Mouse (Mus musculus) layer of hippocampus, adult 18-20 months (tissue): ENCODE measurements around the gene Csnk1g2. TPM values are rescaled to one million over a fixed set of nuclear protein-coding genes. Genes with fewer than 3 reads are reported as not detected.
A peak's percentile ranks its signal among the peaks of the same experiment; 100 is the strongest.

Experiments
- DNase-seq, 2 experiments: peaks; one replicate each; pipeline ENCODE4 v3.0.0; 2022; ENCODE audit warnings: low spot score in 2 of 2
- total RNA-seq, 2 experiments: library from RNA; stranded (reverse); gene quantifications; 2 replicates each; pipeline ENCODE4 v1.2.3; 2021

Gene Csnk1g2
- total RNA-seq, 2 experiments from 2014 or later, result 230 to 247 TPM

DNA sequence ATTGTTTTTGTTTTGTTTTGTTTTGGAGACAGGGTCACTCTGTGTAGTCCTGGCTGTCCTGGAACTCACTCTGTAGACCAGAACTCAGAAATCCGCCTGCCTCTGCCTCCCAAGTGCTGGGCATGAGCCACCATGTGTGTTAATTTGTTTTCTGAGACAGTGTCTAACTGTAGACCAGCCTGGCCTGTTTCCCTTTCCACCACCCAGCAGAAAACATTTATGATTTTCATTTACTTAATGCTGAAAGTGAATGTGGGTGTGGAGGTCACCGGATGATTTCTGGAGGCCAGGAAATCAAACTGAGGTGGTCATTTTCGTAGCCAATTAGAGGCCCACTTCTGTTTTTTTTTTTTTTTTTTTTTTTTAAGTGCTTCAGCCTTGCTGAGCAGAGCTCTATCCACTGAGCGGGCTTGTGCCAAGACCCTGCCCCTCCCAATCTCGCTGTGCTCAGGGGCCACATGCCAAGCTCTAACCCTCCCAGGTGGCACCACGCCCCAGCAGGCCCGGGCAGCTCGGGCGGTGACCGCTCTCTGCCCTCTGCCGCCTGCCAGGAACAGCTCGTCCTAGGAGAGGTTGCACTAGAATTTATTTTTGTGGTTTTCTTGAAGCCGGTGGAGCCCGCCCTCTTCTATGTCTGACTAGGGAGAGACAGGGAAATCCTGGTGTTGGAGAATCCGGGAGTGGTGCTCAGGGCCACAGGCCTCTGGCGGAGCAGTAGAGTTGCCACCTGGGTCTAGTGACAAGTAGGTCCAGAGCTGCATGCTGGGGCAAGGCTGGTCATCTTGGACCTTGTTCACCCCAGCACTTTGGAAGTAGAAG lies 41.8 kb downstream of the Csnk1g2 start:
- DNase-seq, result peak in 1 of 2 experiments; percentile 44

DNA sequence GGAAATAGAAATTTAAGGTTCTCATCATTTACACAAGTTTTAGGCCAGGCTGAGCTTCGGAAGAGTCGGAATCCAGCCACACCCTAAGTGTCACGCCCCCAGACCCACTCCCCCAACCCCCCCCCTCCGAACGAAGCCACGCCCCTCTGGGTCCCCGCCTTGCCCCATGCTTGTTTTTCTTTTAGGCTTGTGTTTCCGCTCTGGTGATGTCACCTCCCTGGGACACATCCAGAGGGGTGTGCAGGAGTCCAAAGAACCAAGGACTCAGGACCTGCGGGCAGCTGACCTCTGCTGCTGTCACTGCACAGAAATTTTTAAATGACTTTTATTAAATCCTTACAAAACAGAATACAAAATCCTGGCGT lies 42.4 kb downstream of the Csnk1g2 start:
- no peak for DNase-seq

DNA sequence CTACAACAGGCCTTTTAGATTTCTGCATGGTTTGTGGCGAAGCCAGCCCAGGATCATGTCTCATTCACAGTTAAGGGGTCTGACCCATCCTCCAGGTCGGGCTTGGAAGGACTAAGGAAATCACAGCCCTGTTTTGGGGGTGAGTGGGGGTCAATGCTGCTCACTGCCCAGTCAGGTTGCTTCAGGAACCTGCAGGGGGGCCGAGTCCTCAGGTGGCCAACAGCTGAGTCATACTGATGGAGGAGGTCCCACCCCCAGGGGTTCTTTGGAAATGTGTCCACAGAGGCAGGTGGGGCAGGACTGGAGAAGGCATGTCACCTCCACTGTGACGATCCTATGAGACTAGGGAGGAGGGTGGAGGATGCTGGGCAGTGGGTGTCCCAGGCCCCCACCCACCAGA lies 42.8 kb downstream of the Csnk1g2 start:
- no peak for DNase-seq

DNA sequence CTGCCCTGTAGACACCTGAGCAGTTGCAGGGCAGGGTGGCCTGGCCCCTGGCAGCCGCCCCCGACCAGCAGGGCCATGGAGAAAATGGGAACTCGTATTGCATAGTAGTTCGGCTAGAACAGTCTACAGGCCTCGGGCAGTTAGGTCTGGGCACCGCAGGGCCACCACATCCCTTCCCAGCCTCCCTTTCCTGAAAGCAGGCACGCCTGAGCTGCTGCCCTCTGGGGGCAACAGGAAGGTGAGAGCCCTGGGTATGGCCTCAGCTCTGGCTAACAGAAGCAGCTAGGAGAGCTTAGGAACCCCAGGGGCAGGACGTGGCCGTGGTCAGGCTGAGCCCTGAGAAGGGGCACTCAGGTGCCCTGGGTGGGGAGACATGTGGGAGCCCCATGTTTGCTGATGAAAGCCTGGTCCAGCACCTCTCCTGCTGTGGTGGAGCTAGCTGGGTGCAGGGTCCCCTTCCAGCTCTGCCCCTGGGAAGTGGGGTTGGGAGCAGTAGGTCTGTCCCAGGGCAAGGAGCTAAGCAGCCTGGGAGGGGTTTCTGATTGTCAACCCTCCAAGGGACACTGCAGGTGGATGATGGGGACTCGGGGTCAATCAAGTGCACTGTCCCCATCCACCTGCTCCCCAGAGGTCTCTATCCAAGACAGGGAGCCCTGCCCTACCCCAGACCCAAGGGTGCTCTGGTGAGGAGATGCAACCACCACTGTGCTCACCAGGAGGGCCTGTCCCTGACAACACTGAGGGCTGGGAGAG lies 43.5 kb downstream of the Csnk1g2 start:
- no peak for DNase-seq

DNA sequence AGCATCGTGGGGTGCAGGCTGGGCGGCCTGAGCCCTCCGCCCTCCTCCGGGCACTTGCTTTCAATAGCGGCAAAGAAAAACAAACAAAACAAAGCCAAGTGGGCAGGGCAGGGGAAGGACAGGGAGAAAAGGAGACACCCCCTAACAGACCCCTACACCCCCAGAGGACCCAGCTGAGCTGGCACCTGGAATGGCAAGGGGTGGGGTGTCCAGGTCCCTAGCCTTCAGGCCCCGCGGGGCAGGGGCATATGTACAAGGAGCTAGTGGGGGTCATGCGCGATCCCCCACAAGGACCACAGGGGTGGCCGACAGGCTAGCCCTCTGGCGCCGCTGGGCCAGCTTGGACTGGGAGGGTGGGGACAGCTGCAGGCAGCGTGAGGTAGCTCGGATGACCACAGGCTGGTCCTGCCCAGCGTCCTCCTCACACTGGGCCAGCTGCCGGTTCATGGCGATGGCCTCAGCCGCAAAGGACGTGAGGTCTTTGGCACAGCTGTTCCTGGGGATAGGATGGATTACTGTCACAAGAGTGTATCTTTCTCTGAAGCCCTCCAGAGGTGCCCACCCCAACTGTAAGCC lies 44.3 kb downstream of the Csnk1g2 start:
- DNase-seq, result no peak

DNA sequence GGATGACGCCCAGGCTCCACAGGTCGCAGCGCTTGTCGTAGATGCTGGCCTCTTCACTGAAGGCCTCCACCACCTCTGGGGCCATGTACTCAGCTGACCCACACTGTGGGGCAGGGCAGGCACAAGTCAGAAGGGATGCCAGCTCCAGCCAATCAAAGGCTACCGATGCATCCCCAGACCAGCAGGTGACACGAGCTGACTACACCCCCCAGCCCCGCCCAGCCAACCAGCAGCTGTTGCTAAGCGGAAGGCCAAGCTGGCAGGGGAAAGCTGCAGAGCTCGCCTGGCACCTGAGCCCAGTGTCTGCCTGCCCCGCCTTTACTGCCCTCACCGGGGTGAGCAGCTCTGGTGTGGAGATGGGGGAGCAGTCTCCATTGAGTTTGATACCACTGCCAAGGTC lies 46.0 kb downstream of the Csnk1g2 start:
- DNase-seq, result no peak

DNA sequence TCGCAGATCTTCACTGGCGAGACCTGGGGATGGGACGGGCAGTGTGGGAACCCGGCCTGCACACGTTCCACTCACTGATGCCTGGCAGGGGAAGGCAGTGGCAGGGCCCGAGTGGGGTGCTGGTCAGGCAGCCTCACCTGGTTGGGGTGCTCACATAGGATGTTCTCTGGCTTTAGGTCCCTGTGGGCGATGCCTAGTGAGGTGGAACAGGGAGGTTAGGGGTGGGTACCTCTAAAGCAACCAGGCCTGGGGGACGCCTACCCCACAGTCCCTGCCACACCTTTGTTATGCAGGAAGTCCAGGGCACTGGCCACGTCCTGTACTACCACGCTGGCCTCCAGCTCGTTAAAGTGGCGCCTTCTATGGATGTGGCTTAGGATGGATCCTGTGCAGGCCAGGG lies 46.4 kb downstream of the Csnk1g2 start:
- DNase-seq, result no peak

DNA sequence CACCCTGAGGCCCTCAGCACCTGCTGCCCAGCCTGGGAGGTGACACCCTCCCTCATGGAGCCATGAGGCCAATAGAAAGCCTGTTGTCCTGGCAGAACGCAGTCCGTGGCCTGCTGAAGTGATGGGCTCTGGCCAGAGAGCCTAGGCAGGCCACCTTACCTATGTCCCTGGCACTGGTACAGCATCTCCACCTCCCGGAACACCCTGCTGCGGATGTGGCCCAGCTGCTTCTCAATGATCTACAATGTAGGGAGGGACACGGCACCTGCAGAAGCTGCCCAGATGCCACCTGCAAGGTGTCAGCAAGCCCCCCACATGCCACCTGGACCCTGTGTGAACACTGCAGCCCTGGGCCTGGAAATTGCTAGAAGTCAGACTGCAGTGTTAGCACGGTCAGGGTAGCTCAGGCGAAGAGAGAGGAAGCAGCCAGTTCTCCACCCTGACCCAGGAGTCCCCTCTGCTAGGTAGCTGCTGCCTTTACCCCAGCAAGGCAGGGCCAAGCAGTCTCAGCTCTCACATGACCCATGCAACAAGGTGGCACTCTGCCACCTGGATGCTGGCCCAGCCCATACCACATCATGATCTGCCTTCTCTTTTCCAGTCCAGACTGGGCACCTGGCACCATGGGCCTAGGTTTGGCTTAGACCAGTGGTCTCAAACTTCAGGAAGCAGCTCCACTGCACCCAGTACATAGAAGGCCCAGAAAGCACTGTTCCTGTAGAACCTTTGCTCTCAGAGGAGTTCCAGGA lies 47.3 kb downstream of the Csnk1g2 start:
- DNase-seq, result no peak

DNA sequence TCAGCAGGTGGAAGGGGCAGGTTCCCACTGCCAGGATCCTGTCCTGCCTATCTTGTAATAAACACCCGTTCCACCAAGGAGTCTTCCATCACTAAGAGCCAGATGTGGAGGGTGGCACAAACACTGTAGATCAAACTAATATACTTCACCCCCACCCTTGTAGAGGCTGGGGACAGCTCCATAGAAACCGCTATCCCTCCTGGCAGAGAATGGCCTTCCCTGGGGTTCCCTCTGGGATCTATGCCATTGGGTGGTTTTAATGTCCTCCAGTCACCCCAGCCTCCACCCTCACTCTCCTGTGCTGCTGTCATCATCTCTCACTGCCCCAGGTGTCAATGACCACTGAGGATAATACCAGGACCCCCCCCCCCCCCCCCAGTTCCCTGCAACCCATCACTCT lies 47.9 kb downstream of the Csnk1g2 start:
- DNase-seq, result no peak

DNA sequence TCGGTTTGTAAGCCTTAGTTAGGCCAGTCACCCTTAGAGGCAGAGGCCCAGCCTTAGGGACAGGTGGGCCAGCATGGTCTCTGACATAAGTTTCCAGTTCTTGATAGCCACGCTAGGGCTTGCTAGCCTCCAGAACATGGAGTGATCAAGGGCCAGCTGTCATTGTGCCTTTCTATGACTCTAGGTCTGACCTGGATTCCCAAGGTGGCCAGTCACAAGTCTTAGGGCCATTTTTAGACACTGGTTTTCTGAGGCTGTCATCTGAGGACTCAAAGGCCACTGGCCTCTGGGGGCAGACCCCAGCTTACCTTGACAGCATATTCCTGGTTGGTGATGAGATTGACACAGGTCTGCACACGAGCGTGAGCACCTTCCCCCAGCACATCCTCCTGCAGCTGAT lies 48.6 kb downstream of the Csnk1g2 start:
- DNase-seq, result no peak

DNA sequence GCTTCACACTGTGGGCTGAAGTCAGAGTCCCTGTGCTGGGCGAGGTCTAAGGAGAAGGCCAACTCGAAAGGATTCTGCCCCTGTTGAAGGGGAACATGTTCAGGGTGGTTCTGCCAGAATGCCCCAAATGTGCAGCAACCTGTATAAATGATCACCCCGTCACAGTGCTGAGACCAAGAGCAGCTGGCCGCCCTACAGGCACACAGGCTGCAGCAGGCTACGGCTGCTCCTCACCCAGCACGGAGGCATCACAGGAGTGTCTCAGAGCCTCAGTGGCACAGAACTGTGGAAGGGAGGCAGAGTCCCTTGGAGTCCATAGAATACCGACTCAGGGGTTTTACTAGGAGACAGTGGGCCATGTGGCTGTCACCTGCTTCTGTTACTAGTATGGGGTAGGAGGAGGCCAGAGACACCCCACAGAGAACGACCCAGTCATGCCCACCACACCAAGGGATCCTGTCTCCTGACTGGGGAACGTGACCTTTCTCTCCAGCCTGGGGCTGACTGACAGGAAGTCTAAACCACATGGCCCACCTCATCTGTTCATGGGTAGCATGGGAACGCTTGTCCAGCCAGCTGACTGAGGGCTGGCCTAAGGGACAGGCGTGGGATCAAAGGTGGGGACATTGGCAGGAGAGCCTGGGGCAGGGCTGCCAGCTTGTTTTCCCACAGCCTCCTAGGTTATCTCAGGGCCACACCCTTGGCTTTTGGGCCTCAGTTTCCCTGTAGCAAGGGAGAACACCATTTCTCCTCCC lies 49.5 kb downstream of the Csnk1g2 start:
- DNase-seq, result no peak

DNA sequence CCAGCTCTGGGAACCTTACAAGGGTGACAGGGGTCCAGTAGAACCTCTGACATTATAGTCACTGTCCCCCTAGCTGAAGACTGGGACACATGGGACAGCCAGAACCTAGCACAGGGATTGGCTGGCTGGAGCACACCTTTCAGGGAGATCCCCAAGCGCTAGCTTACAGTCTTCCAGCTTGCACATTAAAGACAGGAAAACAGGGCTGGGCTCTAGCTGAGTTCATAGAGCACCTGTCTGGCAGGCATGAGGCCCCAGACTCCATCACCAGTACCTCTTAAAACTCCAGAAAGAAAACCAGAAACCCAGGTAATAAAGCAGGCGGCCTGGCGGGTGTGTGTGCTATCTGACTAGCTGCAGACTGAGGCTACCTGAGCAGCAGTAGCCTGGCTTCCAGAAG lies 51.1 kb downstream of the Csnk1g2 start:
- DNase-seq, result no peak

DNA sequence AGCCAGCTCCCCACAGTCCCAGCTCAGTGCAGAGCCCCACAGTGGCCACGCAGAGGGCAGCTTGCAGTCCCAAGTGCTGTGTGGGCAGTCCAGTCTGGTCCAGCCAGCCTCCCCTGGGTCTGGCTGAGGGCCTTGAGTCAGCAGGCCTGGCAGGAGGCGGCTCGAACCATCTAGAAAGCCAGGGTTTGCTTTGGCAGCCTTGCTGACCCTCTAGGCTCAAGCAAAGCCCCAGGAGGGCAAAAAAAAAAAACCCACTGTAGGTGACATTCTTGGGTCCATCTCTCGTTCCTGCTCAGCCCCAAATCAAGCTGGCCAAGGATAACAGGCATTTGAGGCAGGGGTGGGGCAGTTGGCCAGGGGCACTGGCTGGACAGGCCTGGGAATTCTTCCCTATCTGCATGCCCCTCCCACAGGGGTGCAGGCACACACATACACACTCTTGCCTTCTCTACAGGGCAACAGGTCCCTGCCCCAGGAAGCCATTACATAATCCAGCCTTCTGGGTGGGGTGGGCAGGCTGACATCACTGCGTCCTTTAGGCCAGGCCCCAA lies 51.6 kb downstream of the Csnk1g2 start:
- DNase-seq, result no peak

DNA sequence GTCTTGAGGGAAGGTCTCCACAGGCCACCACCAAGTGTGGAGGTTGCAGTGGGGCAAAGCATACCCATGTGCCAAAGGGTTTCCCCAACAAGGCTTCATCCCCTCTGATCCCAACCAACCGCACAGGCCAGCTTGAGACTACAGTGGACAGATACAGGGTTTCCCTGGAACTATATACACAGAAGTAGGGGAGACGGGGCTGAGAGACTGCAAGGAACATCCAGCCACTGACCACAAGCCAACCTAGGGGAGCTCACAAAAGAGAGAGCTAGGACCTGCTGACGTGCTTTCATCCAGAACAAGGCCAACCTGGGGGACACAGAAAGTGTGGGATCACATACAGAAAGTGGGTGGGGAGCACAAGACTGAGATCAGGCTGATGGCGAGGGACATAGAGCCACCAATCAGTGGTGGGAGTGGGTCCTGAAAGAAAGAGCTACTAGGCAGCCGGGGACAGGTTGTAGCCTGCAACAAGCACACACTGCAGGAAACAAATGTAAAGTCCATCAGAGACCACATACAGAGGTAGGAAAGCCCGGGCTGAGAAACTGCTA lies 52.3 kb downstream of the Csnk1g2 start:
- DNase-seq, result no peak

DNA sequence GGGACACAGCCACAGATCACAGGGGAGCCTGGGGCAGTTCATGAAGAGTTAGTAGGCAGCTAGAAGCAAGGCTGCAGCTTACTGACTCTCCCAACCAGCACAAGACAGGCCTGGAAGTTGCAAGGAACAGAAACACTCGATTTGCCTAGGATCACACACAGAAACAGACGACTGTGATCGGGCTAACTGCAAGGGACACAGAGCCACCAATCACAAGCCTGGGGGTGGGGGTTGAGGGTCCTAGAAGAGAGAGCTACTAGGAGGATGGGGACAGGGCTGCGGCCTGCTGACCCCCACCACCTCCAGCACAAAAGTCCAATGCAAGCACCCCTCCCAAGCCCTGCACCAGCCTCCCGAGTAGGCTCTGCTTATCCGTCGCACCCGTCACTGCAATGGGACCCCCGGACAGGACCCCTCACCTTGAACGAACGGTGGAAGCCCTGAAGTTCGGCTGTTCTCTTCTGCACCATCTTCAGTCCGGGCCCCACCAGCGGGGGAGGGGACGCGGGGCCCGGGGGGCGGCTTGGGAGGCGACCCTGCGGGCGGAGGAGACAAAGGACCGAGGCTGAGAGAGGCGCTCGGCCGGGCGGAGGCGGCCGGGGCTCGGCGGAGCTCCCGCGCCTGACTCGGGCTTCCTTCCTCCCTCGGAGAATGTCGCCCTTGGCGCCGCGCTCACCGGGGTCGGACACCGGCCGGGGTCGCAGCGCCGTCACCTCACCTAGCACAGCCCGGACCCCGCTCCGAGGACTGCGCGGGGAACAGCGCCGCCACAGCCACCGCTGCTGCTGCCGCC lies 53.0 kb downstream of the Csnk1g2 start:
- no peak for DNase-seq

DNA sequence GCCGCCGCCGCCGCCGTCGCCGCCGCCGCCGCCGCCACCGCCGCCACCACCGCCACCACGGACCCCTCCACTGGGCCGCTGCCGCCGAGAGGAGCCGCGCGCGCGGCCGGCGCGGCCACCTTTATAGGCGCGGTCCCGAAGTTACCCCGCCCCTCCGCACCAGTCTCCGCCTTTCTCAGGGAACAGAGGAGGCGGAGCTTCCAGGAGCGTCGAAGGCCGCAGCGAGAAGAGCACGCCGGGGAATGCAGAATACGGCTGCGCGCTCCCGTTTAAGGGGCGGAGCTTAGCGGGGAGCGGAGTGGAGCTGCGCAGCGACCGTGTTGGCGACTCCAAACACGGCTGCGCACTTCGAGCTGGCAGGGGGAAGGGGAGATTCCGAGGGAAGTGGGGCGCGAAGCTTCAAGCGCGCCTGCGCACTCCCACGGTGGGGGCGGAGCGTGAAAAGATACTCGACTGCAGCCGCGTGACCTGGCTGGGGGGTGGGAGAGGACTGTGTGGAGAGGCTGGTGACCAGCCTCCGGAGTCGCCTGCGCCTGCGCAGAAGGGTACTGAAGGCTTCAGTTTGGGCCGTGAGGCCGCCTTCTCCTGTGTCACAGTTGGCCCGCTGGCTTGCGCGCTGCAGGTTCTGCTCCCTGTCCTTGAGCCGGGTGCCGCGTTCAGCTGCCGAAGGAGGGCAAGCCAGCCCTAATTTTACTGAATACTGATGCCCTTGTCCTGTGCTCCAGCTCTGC lies 53.7 kb downstream of the Csnk1g2 start:
- peak; percentile 99 to 100 for DNase-seq

DNA sequence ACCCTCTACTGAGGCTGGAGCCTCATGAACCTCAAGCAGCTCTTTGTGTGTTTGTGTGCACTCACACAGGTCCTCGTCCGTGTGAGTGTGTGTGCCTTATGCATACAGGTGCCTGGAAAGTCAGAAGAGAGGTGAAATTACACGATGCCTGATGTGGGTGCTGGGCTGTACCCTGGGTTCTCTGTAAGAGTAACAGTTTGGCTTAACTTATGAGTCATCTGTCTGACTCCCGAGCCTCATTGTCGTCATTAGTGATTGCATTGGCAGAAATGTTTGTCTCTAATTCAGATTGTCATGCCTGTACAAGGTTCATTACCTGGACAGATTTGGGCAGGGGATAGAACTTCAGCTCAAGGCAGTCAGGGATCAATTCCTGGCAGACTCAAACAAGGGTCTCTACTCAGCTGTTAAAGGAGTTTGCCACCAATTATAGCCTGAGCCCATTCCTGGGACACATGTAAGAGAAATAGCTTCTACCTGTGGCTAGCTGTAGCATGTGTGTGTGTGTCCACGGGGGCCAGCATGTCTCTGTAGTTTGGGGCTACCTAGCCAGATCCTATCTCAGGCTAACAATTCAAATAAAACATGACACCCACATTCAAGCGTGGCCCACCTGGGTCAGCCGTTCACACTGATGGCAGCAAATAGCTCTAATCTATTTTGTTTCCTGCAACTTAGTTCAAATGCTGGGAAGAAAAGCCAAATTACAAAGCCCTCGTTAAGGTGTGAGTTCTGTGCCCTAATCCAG lies 54.7 kb downstream of the Csnk1g2 start:
- peak in 1 of 2 experiments; percentile 47 for DNase-seq

DNA sequence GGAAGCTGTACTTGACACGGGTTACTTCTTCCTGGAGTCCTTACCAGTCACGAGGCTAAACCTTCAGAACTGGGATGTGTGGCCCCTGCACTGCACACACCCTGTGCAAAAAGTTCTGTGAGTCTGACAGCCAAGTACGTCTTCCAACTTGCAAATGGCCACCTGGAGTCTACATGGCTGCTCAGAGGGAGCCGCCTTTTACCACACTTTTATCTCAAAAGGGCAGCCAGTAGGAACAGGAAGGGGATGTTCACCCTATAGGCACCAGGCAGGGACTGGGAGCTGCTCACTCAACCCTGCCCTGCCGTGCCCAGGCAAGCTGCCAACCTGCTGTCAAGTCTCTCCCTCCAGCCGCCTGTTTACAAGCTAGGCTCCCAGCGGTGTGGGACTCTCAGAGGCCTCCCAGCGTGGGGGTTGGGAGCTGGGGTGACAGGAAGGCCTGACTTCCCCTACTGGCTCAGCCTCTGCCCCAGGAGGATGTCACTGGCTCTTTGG lies 55.4 kb downstream of the Csnk1g2 start, which contains the start of gene Mknk2:
Mknk2 (minus strand) TSS at position 171 of the 495 bp plus-strand sequence.
- DNase-seq, result peak; percentile 68 to 83
